Mouse (Mus musculus): Measurements from ENCODE around the gene Atg16l2. TPM values are rescaled to one million over a fixed set of nuclear protein-coding genes. Genes with fewer than 3 reads are reported as not detected.

Gene Atg16l2
- polyA plus RNA-seq (2015; fragmentation: Nextera tagmentation; extraction: Ambion mirVana), result 29.6 and 30.4 TPM in 2 replicates

DNA sequence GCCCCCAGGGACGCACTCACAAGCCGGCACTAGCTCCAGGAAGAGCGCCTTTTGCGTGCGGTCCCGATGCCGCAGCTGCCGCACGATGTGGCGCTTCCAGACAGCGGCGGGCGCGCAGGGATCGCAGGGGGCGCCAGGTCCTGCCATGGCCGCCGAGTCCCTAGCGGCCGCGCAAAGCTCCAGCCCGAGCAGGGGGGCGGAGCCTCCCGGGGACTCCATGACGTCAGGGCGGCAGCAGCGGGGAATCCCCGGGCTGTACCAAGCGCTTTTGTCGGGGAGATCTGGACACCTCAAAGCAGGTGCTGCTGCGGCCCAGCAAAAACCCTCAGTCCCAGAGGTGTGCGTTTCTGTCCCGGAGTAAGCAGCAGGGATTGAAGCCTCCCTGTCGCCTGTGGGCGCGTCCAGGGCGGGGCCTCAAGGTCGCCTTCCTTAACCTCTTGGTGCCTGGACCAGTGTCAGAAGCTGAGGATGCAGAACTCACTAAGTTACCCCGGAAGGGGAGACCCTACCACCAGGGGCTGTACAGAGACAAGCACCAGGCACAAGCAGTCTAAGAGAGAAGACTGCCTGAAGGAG lies at the start of gene Atg16l2:
Gene Atg16l2 (minus strand): TSS at position 371 of the 576 bp plus-strand sequence.

GRCm38 (mm10) chr7:101347767-101348270 lies 45.8 kb upstream of the Atg16l2 start, which contains the start of gene Arap1:
Arap1 (plus strand) TSS chr7:101348067.

GRCm38 (mm10) chr7:101317014-101317413 lies 15.0 kb upstream of the Atg16l2 start, which contains the start of gene Stard10:
Stard10 (plus strand) TSS chr7:101317086.

Other genes starting within 250 kb of the Atg16l2 start
- 29.5 and 32.8 TPM in 2 replicates for gene Fchsd2, start 209.4 kb downstream of the Atg16l2 start, polyA plus RNA-seq (2015; fragmentation: Nextera tagmentation; extraction: Ambion mirVana)
- 19.4 and 22.2 TPM in 2 replicates for gene Stard10, start 14.8 kb upstream of the Atg16l2 start, polyA plus RNA-seq (2015; fragmentation: Nextera tagmentation; extraction: Ambion mirVana)
- 12.8 and 15.2 TPM in 2 replicates for gene Arap1, start 45.8 kb upstream of the Atg16l2 start, polyA plus RNA-seq (2015; fragmentation: Nextera tagmentation; extraction: Ambion mirVana)
- not detected in 2 replicates for gene Gm45837, start 108.6 kb upstream of the Atg16l2 start, polyA plus RNA-seq (2015; fragmentation: Nextera tagmentation; extraction: Ambion mirVana)
- 20.1 and 23.3 TPM in 2 replicates for gene Pde2a, start 119.4 kb upstream of the Atg16l2 start, polyA plus RNA-seq (2015; fragmentation: Nextera tagmentation; extraction: Ambion mirVana)